Mouse (Mus musculus) spleen, embryonic (tissue): ENCODE data around the gene Tmf1.

Experiments
- CTCF ChIA-PET: fragments of 350-600 bp; sonication (Branson Sonifier 250); formaldehyde crosslinking; loops from one replicate; lab custom pipeline; 2022; lab: Charles Lee

The Tmf1 gene

GRCm38 (mm10) chr6:97178491-97179366 is at the start of gene Tmf1:
Tmf1 (minus strand) TSS chr6:97179122.
- CTCF ChIA-PET, result no interaction called here

- CTCF ChIA-PET, result interaction anchor here (0.6 kb wide), 1 partner anchor 50 kb away, joined by 3 read pairs; no protein-coding TSS in a partner anchor
Observed at GRCm38 (mm10) chr6:97227067-97227847, 48.3 kb upstream of the Tmf1 start.

GRCm38 (mm10) chr6:97226083-97226491 is 47.2 kb upstream of the Tmf1 start:
- CTCF ChIA-PET, result no interaction called here

- CTCF ChIA-PET, result no interaction called here
Observed at GRCm38 (mm10) chr6:97224505-97224904, 45.6 kb upstream of the Tmf1 start.

GRCm38 (mm10) chr6:97223566-97223965 is 44.6 kb upstream of the Tmf1 start:
- CTCF ChIA-PET, result interaction anchor here (0.6 to 0.8 kb wide), 2 partner anchors 13 to 18 kb away, joined by 3 to 4 read pairs; partner anchors contain the start of gene Uba3

- CTCF ChIA-PET, result interaction anchor here (0.8 kb wide), 1 partner anchor 18 kb away, joined by 4 read pairs; the partner anchor contains the start of gene Uba3
Observed at GRCm38 (mm10) chr6:97222931-97223467, 44.1 kb upstream of the Tmf1 start.

- CTCF ChIA-PET, result interaction anchor here (0.6 kb wide), 1 partner anchor 73 kb away, joined by 3 read pairs; no protein-coding TSS in a partner anchor
Observed at GRCm38 (mm10) chr6:97222321-97222720, 43.4 kb upstream of the Tmf1 start.

- CTCF ChIA-PET, result interaction anchor here (0.6 to 0.8 kb wide), 2 partner anchors 9 to 72 kb away, joined by 3 read pairs; no protein-coding TSS in a partner anchor
Observed at GRCm38 (mm10) chr6:97221205-97222025, 42.5 kb upstream of the Tmf1 start.

GRCm38 (mm10) chr6:97220672-97221071 is 41.8 kb upstream of the Tmf1 start:
- CTCF ChIA-PET, result interaction anchor here (0.8 kb wide), 1 partner anchor 9 kb away, joined by 3 read pairs; no protein-coding TSS in a partner anchor

- CTCF ChIA-PET, result no interaction called here
Observed at GRCm38 (mm10) chr6:97216154-97216821, 37.4 kb upstream of the Tmf1 start.

- CTCF ChIA-PET, result interaction anchor here (0.8 kb wide), 1 partner anchor 9 kb away, joined by 3 read pairs; no protein-coding TSS in a partner anchor
Observed at GRCm38 (mm10) chr6:97211981-97212380, 33.1 kb upstream of the Tmf1 start.

- CTCF ChIA-PET, result no interaction called here
Observed at GRCm38 (mm10) chr6:97210962-97211601, 32.2 kb upstream of the Tmf1 start.

- CTCF ChIA-PET, result no interaction called here
Observed at GRCm38 (mm10) chr6:97210191-97210961, 31.5 kb upstream of the Tmf1 start, which contains the start of gene Arl6ip5. Arl6ip5 (plus strand) TSS chr6:97210689.

- CTCF ChIA-PET, result no interaction called here
Observed at GRCm38 (mm10) chr6:97209751-97210150, 30.8 kb upstream of the Tmf1 start.

- CTCF ChIA-PET, result no interaction called here
Observed at GRCm38 (mm10) chr6:97209201-97209600, 30.3 kb upstream of the Tmf1 start.

- CTCF ChIA-PET, result no interaction called here
Observed at GRCm38 (mm10) chr6:97208406-97208805, 29.5 kb upstream of the Tmf1 start.

GRCm38 (mm10) chr6:97207085-97207484 is 28.2 kb upstream of the Tmf1 start:
- CTCF ChIA-PET, result interaction anchor here (0.7 kb wide), 2 partner anchors 57 to 316 kb away, joined by 6 to 7 read pairs; no protein-coding TSS in a partner anchor

GRCm38 (mm10) chr6:97205439-97205885 is 26.5 kb upstream of the Tmf1 start, which contains the start of gene Uba3:
Uba3 (minus strand) TSS chr6:97205647.
- CTCF ChIA-PET, result interaction anchor here (1.2 kb wide), 1 partner anchor 18 kb away, joined by 4 read pairs; no protein-coding TSS in a partner anchor
